Mouse (Mus musculus) CH12.LX (cell line): ENCODE measurements around the gene Zc3hav1.

Source experiments
- CTCF ChIP-seq, 2 experiments: IDR thresholded peaks in 1 of 2; conservative IDR thresholded peaks in 1 of 2; 2 replicates each; pipeline ENCODE4 v1.5.1; 2011 to 2012; ENCODE audit warnings: low read depth in 2 of 2, low read length in 2 of 2, improper control_type of control experiment in 1 of 2, inconsistent platforms in 1 of 2, mild to moderate bottlenecking in 1 of 2, moderate library complexity in 1 of 2
- EP300 ChIP-seq: IDR thresholded peaks from 2 replicates; pipeline ENCODE4 v1.6.1; 2011; ENCODE audit warnings: low read length, improper control_type of control experiment
- ETS1 ChIP-seq: conservative IDR thresholded peaks from 2 replicates; pipeline ENCODE4 v1.6.1; 2012; ENCODE audit warnings: low read depth, mild to moderate bottlenecking, inconsistent platforms, low read length, improper control_type of control experiment, moderate library complexity
- MAFK ChIP-seq: IDR thresholded peaks from 2 replicates; pipeline ENCODE4 v1.6.1; 2011; ENCODE audit warnings: low read length, improper control_type of control experiment; ENCODE audit not compliant: insufficient replicate concordance
- POLR2A ChIP-seq: IDR thresholded peaks from 2 replicates; pipeline ENCODE4 v1.6.1; 2011; ENCODE audit warnings: low read depth, mild to moderate bottlenecking, improper control_type of control experiment, low read length
- POLR2AphosphoS2 ChIP-seq: IDR thresholded peaks from 2 replicates; pipeline ENCODE4 v1.6.1; 2011; ENCODE audit warnings: low read depth, low read length, improper control_type of control experiment
- TBP ChIP-seq: conservative IDR thresholded peaks from 2 replicates; pipeline ENCODE4 v1.6.1; 2011; ENCODE audit warnings: low read depth, low read length, improper control_type of control experiment
- TCF12 ChIP-seq: IDR thresholded peaks from 2 replicates; pipeline ENCODE4 v1.6.1; 2014; ENCODE audit warnings: low read depth, mild to moderate bottlenecking, inconsistent platforms, low read length, improper control_type of control experiment
- ZC3H11A ChIP-seq: IDR thresholded peaks from 2 replicates; pipeline ENCODE4 v1.6.1; 2012; ENCODE audit warnings: low read depth, mild to moderate bottlenecking, inconsistent platforms, low read length, improper control_type of control experiment

- TF ChIP-seq EP300 (no peak), POLR2A (no peak), ZC3H11A (no peak), TBP (no peak), ETS1 (no peak), TCF12 (no peak), MAFK (no peak), CTCF (conservative IDR thresholded peaks at IDR 0.05 in 1 of 2, IDR thresholded peaks at IDR 0.05 in 1 of 2; ENCODE audit: low read depth in 2 of 2, low read length in 2 of 2) (no peak), POLR2AphosphoS2 (no peak)
Observed at GRCm38 (mm10) chr6:38359736-38360499, 5.5 kb upstream of the Zc3hav1 start.
